Mouse (Mus musculus): Measurements from ENCODE around the gene Setd6.

The Setd6 gene

GRCm38 (mm10) chr8:95709579-95709978 lies 6.1 kb upstream of the Setd6 start:
- DNase-seq (ENCODE audit: extremely low read depth, insufficient read length, low spot score) = no peak

DNA sequence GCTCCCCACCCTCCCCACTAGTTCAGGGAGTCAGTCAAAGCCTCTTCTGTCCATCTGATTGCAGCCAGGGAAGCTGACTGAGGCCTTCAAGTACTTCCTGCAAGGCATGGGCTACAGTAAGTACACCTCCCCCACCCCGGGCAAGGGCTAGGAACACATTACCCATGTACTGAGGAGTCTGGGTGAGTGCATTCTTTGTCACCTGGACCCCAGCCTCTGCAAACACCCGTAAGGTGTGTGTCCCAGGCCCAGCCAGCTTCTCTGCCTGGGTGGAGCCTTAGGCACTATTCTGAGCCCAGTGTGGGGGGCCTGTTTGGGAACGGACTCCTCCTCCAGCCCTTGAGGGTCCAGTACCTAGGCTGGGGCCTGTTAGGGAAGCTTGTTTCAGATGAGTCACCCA lies 4.7 kb upstream of the Setd6 start:
- no peak for DNase-seq (ENCODE audit: extremely low read depth, insufficient read length, low spot score)

- DNase-seq (ENCODE audit: extremely low read depth, insufficient read length, low spot score) = no peak
Measured at GRCm38 (mm10) chr8:95712395-95712794, 3.3 kb upstream of the Setd6 start.

DNA sequence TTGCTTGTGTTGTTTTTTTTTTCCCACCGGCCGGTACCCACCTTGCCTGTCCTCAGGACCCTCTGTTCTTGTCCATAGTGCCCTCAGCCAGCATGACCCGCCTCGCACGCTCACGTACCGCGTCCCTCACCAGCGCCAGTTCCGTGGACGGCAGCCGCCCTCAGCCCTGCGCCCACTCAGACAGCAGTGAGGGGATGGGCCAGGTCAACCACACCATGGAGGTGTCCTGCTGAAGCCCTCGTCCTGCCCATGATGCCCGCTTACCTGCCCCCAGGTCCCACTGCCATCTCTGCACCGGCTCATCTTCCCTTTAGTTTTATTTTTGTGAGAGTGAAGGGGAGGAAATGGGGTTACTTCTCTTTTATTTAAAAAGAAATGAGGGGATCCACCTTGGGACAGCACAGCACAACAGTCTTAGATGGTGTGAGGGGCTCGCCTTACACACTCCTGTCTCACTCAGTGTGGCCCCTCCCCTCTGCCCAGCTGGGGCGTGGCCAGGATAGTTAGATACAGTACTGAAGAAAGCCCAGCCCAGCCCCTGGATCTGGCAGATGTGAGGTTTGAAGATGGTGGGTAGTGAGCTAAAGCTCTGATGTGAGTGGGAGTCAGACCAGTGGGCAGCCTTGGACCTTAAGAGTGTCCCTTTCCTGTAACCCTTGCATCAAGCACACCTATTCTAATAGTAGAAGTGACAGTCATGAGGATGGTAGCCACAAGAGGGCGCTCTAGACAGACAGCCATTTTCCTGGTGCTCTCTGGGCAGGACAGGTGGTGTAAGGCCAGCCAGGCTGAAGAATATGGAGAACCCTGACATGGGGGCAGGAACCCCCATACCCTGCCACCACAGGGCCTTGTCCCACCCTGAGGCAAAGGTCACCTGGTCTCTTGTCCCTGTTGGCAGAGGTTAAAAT lies 2.3 kb upstream of the Setd6 start:
- DNase-seq (ENCODE audit: extremely low read depth, insufficient read length, low spot score) = no peak

DNA sequence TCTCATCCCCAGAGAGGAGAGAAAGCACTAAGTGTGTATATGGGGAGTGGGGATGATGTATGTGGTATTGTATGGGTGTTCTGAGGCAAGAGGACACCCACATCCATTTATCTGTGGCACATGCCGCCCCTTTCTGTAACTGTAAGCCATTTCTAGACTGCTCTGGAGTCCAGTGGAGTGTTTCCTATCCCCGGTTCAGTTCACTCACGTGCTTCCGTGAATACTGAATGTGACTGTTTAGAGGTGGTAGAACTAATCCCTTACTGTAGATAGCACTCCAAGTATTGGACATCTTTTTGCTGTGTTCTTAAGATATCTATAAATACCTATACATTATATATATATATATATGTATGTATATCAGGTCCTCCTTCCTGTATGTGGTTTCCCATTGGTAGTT lies 1.3 kb upstream of the Setd6 start:
- no peak for DNase-seq (ENCODE audit: extremely low read depth, insufficient read length, low spot score)

- no peak for DNase-seq (ENCODE audit: extremely low read depth, insufficient read length, low spot score)
Measured at GRCm38 (mm10) chr8:95714837-95715413, 756 bp upstream of the Setd6 start.

- DNase-seq (ENCODE audit: extremely low read depth, insufficient read length, low spot score) = no peak
Measured at GRCm38 (mm10) chr8:95716546-95717335, 1.1 kb downstream of the Setd6 start.

DNA sequence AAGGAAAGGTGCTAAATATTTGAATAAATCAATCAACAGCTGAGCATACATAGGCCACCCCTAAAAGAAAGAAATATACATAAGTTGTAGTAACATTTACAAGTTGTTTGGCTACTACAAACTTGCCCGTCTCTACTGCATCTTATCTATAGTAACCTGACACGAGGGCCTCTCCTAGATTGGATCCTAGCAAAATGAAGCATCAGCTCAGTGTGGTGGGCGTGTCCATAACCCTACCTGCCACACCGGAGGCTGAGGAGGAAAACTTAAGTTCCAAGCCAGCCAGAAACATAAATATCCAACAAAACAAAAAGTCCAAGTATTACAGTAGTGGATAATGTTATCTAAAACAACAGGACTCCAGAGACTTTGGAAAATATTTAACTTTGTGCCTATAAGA lies 11.9 kb downstream of the Setd6 start:
- no peak for DNase-seq (ENCODE audit: extremely low read depth, insufficient read length, low spot score)

GRCm38 (mm10) chr8:95738596-95738995 lies 22.9 kb downstream of the Setd6 start:
- no peak for DNase-seq (ENCODE audit: extremely low read depth, insufficient read length, low spot score)

GRCm38 (mm10) chr8:95741732-95742131 lies 26.1 kb downstream of the Setd6 start:
- no peak for DNase-seq (ENCODE audit: extremely low read depth, insufficient read length, low spot score)

- no peak for DNase-seq (ENCODE audit: extremely low read depth, insufficient read length, low spot score)
Measured at GRCm38 (mm10) chr8:95748028-95748427, 32.3 kb downstream of the Setd6 start.

GRCm38 (mm10) chr8:95751924-95752323 lies 36.2 kb downstream of the Setd6 start:
- no peak for DNase-seq (ENCODE audit: extremely low read depth, insufficient read length, low spot score)

DNA sequence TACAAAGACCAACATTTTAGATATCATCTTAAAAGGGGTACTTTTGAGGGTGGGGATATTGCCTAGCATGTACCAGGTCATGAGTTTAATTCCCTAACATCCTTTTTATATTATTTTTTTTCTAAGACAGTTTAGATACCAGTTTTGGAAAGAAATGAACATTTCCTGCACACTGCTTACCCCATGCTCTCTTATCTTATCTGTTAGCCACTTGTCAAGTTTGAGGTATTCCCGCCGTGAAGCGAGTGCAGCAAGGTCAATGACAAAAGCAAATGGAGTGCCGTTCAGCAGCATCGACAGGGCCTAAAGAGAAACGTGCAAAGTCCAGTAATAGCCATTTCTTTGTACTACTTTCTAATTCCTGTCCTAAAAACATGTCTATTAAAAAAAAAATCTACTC lies 44.6 kb downstream of the Setd6 start:
- DNase-seq (ENCODE audit: extremely low read depth, insufficient read length, low spot score) = no peak

DNA sequence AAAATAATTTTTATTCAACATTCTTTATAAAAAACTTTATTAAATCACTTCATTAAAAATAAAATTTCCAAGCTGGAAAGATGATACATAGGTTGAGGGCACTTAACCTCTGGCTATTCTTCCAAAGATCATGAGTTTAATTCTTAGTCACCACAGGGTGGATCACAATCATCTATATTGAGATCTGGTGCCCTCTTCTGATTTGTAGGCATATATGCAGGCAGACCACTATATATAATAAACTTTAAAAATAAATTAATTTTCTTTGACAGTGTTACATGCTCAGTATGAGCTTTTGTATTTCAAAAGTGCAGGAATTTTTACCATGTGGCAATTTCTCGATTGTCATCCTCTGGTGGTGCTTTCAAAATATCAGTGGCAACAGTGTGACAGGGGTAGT lies 48.5 kb downstream of the Setd6 start:
- no peak for DNase-seq (ENCODE audit: extremely low read depth, insufficient read length, low spot score)

Measured in 3134 (cell line).